Mouse (Mus musculus) MEL (cell line): ENCODE measurements around the gene Gabarapl2. TPM values are rescaled to one million over a fixed set of nuclear protein-coding genes. Genes with fewer than 3 reads are reported as not detected.

Experiments
- DNase-seq: peaks from one replicate; pipeline ENCODE4 v3.0.0; 2011; ENCODE audit warnings: low read depth, low spot score
- H3K27ac ChIP-seq: 2 replicates; pipeline ENCODE4 v1.5.1; 2012; ENCODE audit warnings: low read depth, mild to moderate bottlenecking, control low read depth, low read length, moderate library complexity; ENCODE audit not compliant: control insufficient read depth
- H3K27me3 ChIP-seq, 2 experiments: fragments of 150-350 bp in 1 of 2; sonication (generic) in 1 of 2; 2 replicates each; pipeline ENCODE4 v1.6.1; 2012; ENCODE audit warnings: low read length in 2 of 2, mild to moderate bottlenecking in 2 of 2, improper control_type of control experiment in 1 of 2, moderate library complexity in 1 of 2; ENCODE audit not compliant: insufficient read depth in 2 of 2, control insufficient read depth in 1 of 2
- H3K36me3 ChIP-seq, 2 experiments: 2 replicates each; pipeline ENCODE4 v1.6.1; 2012 to 2014; ENCODE audit warnings: low read length in 2 of 2, improper control_type of control experiment in 1 of 2, inconsistent platforms in 1 of 2, mild to moderate bottlenecking in 1 of 2; ENCODE audit not compliant: insufficient read depth in 2 of 2, control insufficient read depth in 1 of 2
- H3K4me1 ChIP-seq, 2 experiments: fragments of 150-350 bp in 1 of 2; sonication (generic) in 1 of 2; 2 replicates each; pipeline ENCODE4 v1.6.1; 2012; ENCODE audit warnings: low read length in 2 of 2, improper control_type of control experiment in 1 of 2, mild to moderate bottlenecking in 1 of 2; ENCODE audit not compliant: insufficient read depth in 2 of 2, control insufficient read depth in 1 of 2
- H3K4me3 ChIP-seq, 2 experiments: fragments of 150-350 bp in 1 of 2; sonication (generic) in 1 of 2; 2 replicates each; pipeline ENCODE4 v1.5.1; 2012; ENCODE audit warnings: low read depth in 2 of 2, low read length in 2 of 2, mild to moderate bottlenecking in 2 of 2, moderate library complexity in 2 of 2, control low read depth in 1 of 2, improper control_type of control experiment in 1 of 2; ENCODE audit not compliant: control insufficient read depth in 1 of 2, insufficient read depth in 1 of 2
- H3K79me2 ChIP-seq: 2 replicates; pipeline ENCODE4 v1.6.1; 2012; ENCODE audit warnings: mild to moderate bottlenecking, low read length, moderate library complexity; ENCODE audit not compliant: control insufficient read depth, poor library complexity, insufficient read depth
- H3K9ac ChIP-seq: 2 replicates; pipeline ENCODE4 v1.6.1; 2012; ENCODE audit warnings: low read depth, mild to moderate bottlenecking, control low read depth, low read length, moderate library complexity; ENCODE audit not compliant: control insufficient read depth, poor library complexity, severe bottlenecking
- H3K9me3 ChIP-seq: fragments of 150-350 bp; sonication (generic); replicated peaks from 2 replicates; pipeline ENCODE4 v1.6.1; 2012; ENCODE audit warnings: mild to moderate bottlenecking, low read length, improper control_type of control experiment, moderate library complexity; ENCODE audit not compliant: insufficient read depth
- E2F4 ChIP-seq: IDR thresholded peaks from 2 replicates; pipeline ENCODE4 v1.6.1; 2011; ENCODE audit warnings: low read depth, low read length, improper control_type of control experiment, borderline replicate concordance
- GABPA ChIP-seq: IDR thresholded peaks from 2 replicates; pipeline ENCODE4 v1.6.1; 2012; ENCODE audit warnings: low read depth, mild to moderate bottlenecking, inconsistent platforms, low read length, improper control_type of control experiment, moderate library complexity
- GATA1 ChIP-seq: IDR thresholded peaks from 2 replicates; pipeline ENCODE4 v1.6.1; 2011; ENCODE audit warnings: low read depth, low read length, improper control_type of control experiment
- JUND ChIP-seq: IDR thresholded peaks from 2 replicates; pipeline ENCODE4 v1.6.1; 2011; ENCODE audit warnings: low read depth, mild to moderate bottlenecking, improper control_type of control experiment, low read length
- MXI1 ChIP-seq: IDR thresholded peaks from 2 replicates; pipeline ENCODE4 v1.6.1; 2011; ENCODE audit warnings: mild to moderate bottlenecking, low read depth, low read length, improper control_type of control experiment
- MYB ChIP-seq: IDR thresholded peaks from 2 replicates; pipeline ENCODE4 v1.6.1; 2011; ENCODE audit warnings: mild to moderate bottlenecking, low read depth, low read length, improper control_type of control experiment
- NELFE ChIP-seq: IDR thresholded peaks from 2 replicates; pipeline ENCODE4 v1.6.1; 2011; ENCODE audit warnings: low read depth, low read length, improper control_type of control experiment
- RAD21 ChIP-seq: IDR thresholded peaks from 2 replicates; pipeline ENCODE4 v1.6.1; 2011; ENCODE audit warnings: mild to moderate bottlenecking, low read depth, low read length, improper control_type of control experiment
- RCOR1 ChIP-seq: IDR thresholded peaks from 2 replicates; pipeline ENCODE4 v1.6.1; 2012; ENCODE audit warnings: low read depth, mild to moderate bottlenecking, inconsistent platforms, low read length, improper control_type of control experiment
- SIN3A ChIP-seq: IDR thresholded peaks from 2 replicates; pipeline ENCODE4 v1.6.1; 2012; ENCODE audit warnings: low read length, improper control_type of control experiment, inconsistent platforms
- SMC3 ChIP-seq: IDR thresholded peaks from 2 replicates; pipeline ENCODE4 v1.6.1; 2011; ENCODE audit warnings: low read depth, low read length, improper control_type of control experiment
- TAL1 ChIP-seq: IDR thresholded peaks from 2 replicates; pipeline ENCODE4 v1.6.1; 2012; ENCODE audit warnings: mild to moderate bottlenecking, inconsistent platforms, low read length, moderate library complexity, mixed read lengths
- TBP ChIP-seq: IDR thresholded peaks from 2 replicates; pipeline ENCODE4 v1.8.0; 2011; ENCODE audit warnings: low read depth, low read length, improper control_type of control experiment
- USF1 ChIP-seq: IDR thresholded peaks from 2 replicates; pipeline ENCODE4 v1.6.1; 2014; ENCODE audit warnings: low read depth, mild to moderate bottlenecking, inconsistent platforms, low read length, improper control_type of control experiment, moderate library complexity
- ZC3H11A ChIP-seq: IDR thresholded peaks from 2 replicates; pipeline ENCODE4 v1.6.1; 2012; ENCODE audit warnings: low read depth, mild to moderate bottlenecking, inconsistent platforms, low read length, improper control_type of control experiment
- ZKSCAN1 ChIP-seq: IDR thresholded peaks from 2 replicates; pipeline ENCODE4 v1.6.1; 2012; ENCODE audit warnings: low read depth, mild to moderate bottlenecking, inconsistent platforms, low read length, improper control_type of control experiment, moderate library complexity
- polyA plus RNA-seq, 2 experiments: library from polyadenylated mRNA; stranded (reverse) in 1 of 2; unstranded in 1 of 2; fragments of >175 nt in 1 of 2; fragments of >200 nt in 1 of 2; gene quantifications; 2 replicates each; pipeline versions ENCODE4 v1.2.1 to v1.2.4; 2012; ENCODE audit warnings: low replicate concordance in 2 of 2, low read depth in 1 of 2; ENCODE audit not compliant: insufficient read length in 2 of 2, insufficient read depth in 1 of 2, missing spikeins in 1 of 2
- total RNA-seq: library from RNA; depleted of rRNA; stranded (reverse); fragments of 300-350 nt; gene quantifications from 2 replicates; pipeline ENCODE4 v1.2.3, GENCODE M21; 2012

Gene Gabarapl2
- total and polyA plus RNA-seq, 3 experiments: 18.4 to 22.5 TPM; not detected in 1

DNA sequence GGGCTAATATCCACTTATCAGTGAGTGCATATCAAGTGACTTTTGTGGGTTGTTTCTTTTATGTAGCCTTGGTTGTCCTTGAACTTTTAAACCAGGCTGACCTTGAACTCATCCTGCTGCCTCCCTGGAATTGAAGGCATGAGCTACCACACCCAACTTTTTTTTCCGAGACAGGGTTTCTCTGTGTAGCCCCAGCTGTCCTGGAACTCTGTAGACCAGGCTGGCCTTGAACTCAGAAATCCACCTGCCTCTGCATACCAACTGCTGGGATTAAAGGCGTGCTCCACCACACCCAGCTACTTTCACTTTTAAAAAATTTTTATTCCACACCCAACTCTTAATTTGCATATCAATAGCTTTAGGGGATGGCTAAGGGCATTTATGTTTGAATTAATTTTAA lies 3.0 kb downstream of the Gabarapl2 start:
- no peak for TF ChIP-seq SMC3
- no peak for TF ChIP-seq RCOR1
- no peak for TF ChIP-seq ZKSCAN1
- TF ChIP-seq USF1: no peak
- no peak for TF ChIP-seq TAL1
- TF ChIP-seq MXI1: no peak
- no peak for TF ChIP-seq MYB
- TF ChIP-seq ZC3H11A: no peak
- no peak for TF ChIP-seq E2F4
- TF ChIP-seq NELFE: no peak
- TF ChIP-seq GATA1: no peak
- no peak for TF ChIP-seq RAD21
- no peak for TF ChIP-seq GABPA
- H3K27ac ChIP-seq: no peak overlapping the region
- H3K9me3 ChIP-seq: no peaks in the 10 kb centered on the region
- peaks cover 5% of the 10 kb centered on the region; the same call in 1 of the 2 replicates for H3K79me2 ChIP-seq
- peaks cover 2 to 12% of the 10 kb centered on the region in 2 experiments; a peak in 2 of 4 replicates for H3K4me1 ChIP-seq
- H3K27me3 ChIP-seq: no peaks in the 10 kb centered on the region
- peaks cover 2 to 4% of the 10 kb centered on the region in 2 experiments for H3K36me3 ChIP-seq
- no peak for DNase-seq
- H3K9ac ChIP-seq: no peak overlapping the region
- no peak overlapping the region for H3K4me3 ChIP-seq

DNA sequence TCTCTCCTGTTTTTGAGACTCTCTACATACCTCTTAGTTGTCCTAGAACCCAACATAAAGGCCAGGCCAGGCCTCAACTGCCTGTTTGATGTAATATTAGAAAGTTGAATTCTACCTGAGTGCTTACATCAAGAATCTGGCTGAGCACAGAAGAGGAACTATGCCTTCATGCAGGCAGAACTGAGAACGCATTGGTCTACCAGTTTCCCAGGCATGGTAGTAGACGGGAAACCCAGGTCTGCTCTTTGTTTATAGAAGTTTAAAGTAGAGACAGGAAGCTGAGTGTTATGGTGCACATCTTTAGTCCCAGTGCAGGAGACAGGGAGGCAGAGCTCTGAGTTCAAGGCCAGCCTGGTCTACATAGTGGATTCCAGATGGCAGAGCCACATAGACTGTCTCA lies 6.6 kb downstream of the Gabarapl2 start:
- Histone ChIP-seq H3K79me2 (no peaks in the 10 kb centered on the region), H3K4me1 (no peaks in the 10 kb centered on the region), H3K9ac (no peak overlapping the region), H3K36me3 (peaks cover 0 to 2% of the 10 kb centered on the region in 2 experiments; a peak in 2 of 4 replicates), H3K4me3 (no peak overlapping the region), H3K27me3 (no peaks in the 10 kb centered on the region), H3K9me3 (no peaks in the 10 kb centered on the region), H3K27ac (no peak overlapping the region)
- TF ChIP-seq JUND: no peak
- TF ChIP-seq TAL1: no peak
- TF ChIP-seq GATA1: no peak
- DNase-seq: no peak

DNA sequence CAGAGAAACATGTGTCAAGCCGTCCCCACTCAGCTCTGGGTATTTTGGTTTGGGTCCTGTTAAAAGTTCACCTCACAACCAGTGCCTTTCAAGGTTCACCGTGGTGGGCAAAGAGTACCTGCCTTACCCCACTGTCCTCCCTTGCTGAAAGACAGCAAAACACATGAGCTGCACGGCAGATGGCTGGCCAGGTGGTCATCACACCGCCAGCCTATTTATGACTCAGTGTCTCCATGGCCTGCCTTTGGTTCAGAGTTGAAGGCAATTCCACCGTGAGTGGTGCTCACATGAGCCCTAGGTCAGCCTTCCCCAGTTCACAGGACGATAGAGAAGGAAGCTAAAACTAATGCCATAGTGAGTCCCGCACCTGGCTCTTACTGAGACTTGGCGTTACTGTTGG lies 7.5 kb downstream of the Gabarapl2 start:
- Histone ChIP-seq H3K4me3 (no peak overlapping the region), H3K36me3 (peaks cover 0 to 2% of the 10 kb centered on the region in 2 experiments; a peak in 2 of 4 replicates), H3K27ac (no peak overlapping the region), H3K79me2 (no peaks in the 10 kb centered on the region), H3K4me1 (no peaks in the 10 kb centered on the region), H3K9me3 (no peaks in the 10 kb centered on the region), H3K27me3 (no peaks in the 10 kb centered on the region), H3K9ac (no peak overlapping the region)
- TF ChIP-seq TBP: no peak
- no peak for TF ChIP-seq ZC3H11A
- TF ChIP-seq SIN3A: no peak
- TF ChIP-seq GABPA: no peak
- no peak for DNase-seq
